Mouse (Mus musculus) intestine, postnatal 0 days (tissue): ENCODE measurements around the gene Fkbp15. TPM values are rescaled to one million over a fixed set of nuclear protein-coding genes. Genes with fewer than 3 reads are reported as not detected.

Source experiments
- ATAC-seq: fragments of 200-750 bp; cut with Nextera tagmentation; 2 replicates; pipeline ENCODE4 v1.8.0; 2017; ENCODE audit warnings: mild to moderate bottlenecking, moderate TSS enrichment, moderate library complexity
- H3K27ac ChIP-seq: fragments of 300-500 bp; sonication (generic); 2 replicates; pipeline ENCODE4 v1.5.1; 2014; ENCODE audit warnings: mild to moderate bottlenecking, low read depth, low read length, moderate library complexity
- H3K27me3 ChIP-seq: fragments of 300-500 bp; sonication (generic); replicated peaks from 2 replicates; pipeline ENCODE4 v1.6.1; 2014; ENCODE audit warnings: low read length, mixed read lengths; ENCODE audit not compliant: control insufficient read depth, insufficient read depth
- H3K36me3 ChIP-seq: fragments of 300-500 bp; sonication (generic); 2 replicates; pipeline ENCODE4 v1.6.1; 2014; ENCODE audit warnings: mild to moderate bottlenecking, moderate library complexity; ENCODE audit not compliant: control insufficient read depth, insufficient read depth
- H3K4me1 ChIP-seq: fragments of 300-500 bp; sonication (generic); replicated peaks from 2 replicates; pipeline ENCODE4 v1.6.1; 2014; ENCODE audit warnings: antibody characterized with exemption, low read length, mixed read lengths; ENCODE audit not compliant: control insufficient read depth, insufficient read depth
- H3K4me2 ChIP-seq: fragments of 300-500 bp; sonication (generic); replicated peaks from 2 replicates; pipeline ENCODE4 v1.6.1; 2014; ENCODE audit warnings: low read depth, mild to moderate bottlenecking, moderate library complexity
- H3K4me3 ChIP-seq: fragments of 300-500 bp; sonication (generic); 2 replicates; pipeline ENCODE4 v1.5.1; 2014; ENCODE audit warnings: low read depth, low read length
- H3K9ac ChIP-seq: fragments of 300-500 bp; sonication (generic); 2 replicates; pipeline ENCODE4 v1.6.1; 2014; ENCODE audit warnings: mild to moderate bottlenecking, low read depth, low read length
- H3K9me3 ChIP-seq: fragments of 300-500 bp; sonication (generic); 2 replicates; pipeline ENCODE4 v1.6.1; 2016; ENCODE audit warnings: mixed run types; ENCODE audit not compliant: control insufficient read depth
- CTCF ChIP-seq: sonication (generic); IDR thresholded peaks from 2 replicates; pipeline ENCODE4 v1.5.1; 2016; ENCODE audit warnings: low read depth, mild to moderate bottlenecking, control low read depth, antibody characterized with exemption, moderate library complexity
- WGBS: fragments of 180-500 bp; shearing (Covaris S2); extraction: QIAGEN DNeasy Blood & Tissue Kit; methylation state at CpG from one replicate; pipeline ENCODE4 v1.1.7; 2014; 5-methylcytosine and 5-hydroxymethylcytosine counted together
- polyA plus RNA-seq: library from polyadenylated mRNA; unstranded; fragments of >200 nt; fragmentation: Nextera tagmentation; extraction: Ambion mirVana; gene quantifications from 2 replicates; pipeline ENCODE4 v1.2.1, GENCODE M21; 2015

Fkbp15 gene
- polyA plus RNA-seq, 1 experiment from 2014 or later: 16.9 TPM

- no peaks in the 10 kb centered on the region for H3K9me3 ChIP-seq
- no peak overlapping the region for H3K27ac ChIP-seq
- TF ChIP-seq CTCF: no peak
- no peak for ATAC-seq
- 68% methylated on average over 4 of the region's 4 CpGs for WGBS
- H3K27me3 ChIP-seq: no peaks in the 10 kb centered on the region
- H3K9ac ChIP-seq: no peak overlapping the region
- H3K36me3 ChIP-seq: no peaks in the 10 kb centered on the region
- no peak overlapping the region for H3K4me3 ChIP-seq
- H3K4me2 ChIP-seq: no peak overlapping the region
- H3K4me1 ChIP-seq: peaks cover 18% of the 10 kb centered on the region
Measured at GRCm38 (mm10) chr4:62366291-62366690, 5.9 kb upstream of the Fkbp15 start.

DNA sequence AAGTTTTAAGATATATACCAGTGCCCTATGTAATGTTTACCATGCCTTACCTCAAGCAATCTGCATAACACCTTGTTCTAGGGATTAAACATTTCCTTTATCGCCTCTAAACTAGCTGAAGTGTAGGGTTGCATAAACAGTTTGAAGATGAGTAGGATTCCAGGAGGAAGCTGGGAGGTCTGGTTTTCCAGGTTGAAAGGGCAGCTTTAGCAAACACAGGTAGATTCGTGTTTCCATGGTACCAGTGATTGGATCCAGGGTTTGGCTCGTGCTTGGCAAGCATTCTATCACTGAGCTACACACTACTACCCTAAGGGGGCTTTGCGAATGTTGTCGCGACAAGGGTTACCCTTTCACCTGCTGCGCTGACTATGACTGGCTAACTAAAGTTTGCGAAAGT is 4.0 kb upstream of the Fkbp15 start:
- H3K9me3 ChIP-seq: no peaks in the 10 kb centered on the region
- no peaks in the 10 kb centered on the region for H3K36me3 ChIP-seq
- H3K4me1 ChIP-seq: peaks cover 15% of the 10 kb centered on the region
- H3K4me3 ChIP-seq: no peak overlapping the region
- H3K4me2 ChIP-seq: 0 out of 2 replicates have a peak overlapping the region, but pooled peaks have one; percentile 1
- 42% methylated on average over 8 of the region's 8 CpGs for WGBS
- no peak overlapping the region for H3K9ac ChIP-seq
- no peaks in the 10 kb centered on the region for H3K27me3 ChIP-seq
- TF ChIP-seq CTCF: no peak
- no peak overlapping the region for H3K27ac ChIP-seq
- ATAC-seq: no peak

GRCm38 (mm10) chr4:62362437-62362836 is 2.1 kb upstream of the Fkbp15 start:
- no peak overlapping the region for H3K9ac ChIP-seq
- H3K27me3 ChIP-seq: no peaks in the 10 kb centered on the region
- H3K4me2 ChIP-seq: peak overlapping the region; percentile 74; the same call in 1 of the 2 replicates
- H3K27ac ChIP-seq: no peak overlapping the region
- no peaks in the 10 kb centered on the region for H3K9me3 ChIP-seq
- H3K36me3 ChIP-seq: no peaks in the 10 kb centered on the region
- no peak overlapping the region; the same call in 1 of the 2 replicates for H3K4me3 ChIP-seq
- no peak for ATAC-seq
- 56% methylated on average over 2 of the region's 2 CpGs for WGBS
- peaks cover 10% of the 10 kb centered on the region; the same call in 1 of the 2 replicates for H3K4me1 ChIP-seq
- TF ChIP-seq CTCF: no peak

GRCm38 (mm10) chr4:62361997-62362396 is 1.6 kb upstream of the Fkbp15 start:
- peak overlapping the region; percentile 86; the same call in 1 of the 2 replicates for H3K9ac ChIP-seq
- WGBS: 76% methylated on average over 1 of the region's 1 CpGs
- no peak for TF ChIP-seq CTCF
- no peak for ATAC-seq
- H3K4me3 ChIP-seq: peak overlapping the region; percentile 83
- H3K36me3 ChIP-seq: no peaks in the 10 kb centered on the region
- no peaks in the 10 kb centered on the region for H3K27me3 ChIP-seq
- peaks cover 7% of the 10 kb centered on the region; the same call in 1 of the 2 replicates for H3K4me1 ChIP-seq
- H3K9me3 ChIP-seq: no peaks in the 10 kb centered on the region
- H3K27ac ChIP-seq: peak overlapping the region; percentile 87; the same call in 1 of the 2 replicates
- peak overlapping the region; percentile 74 for H3K4me2 ChIP-seq

GRCm38 (mm10) chr4:62361571-62361970 is 1.2 kb upstream of the Fkbp15 start:
- Histone ChIP-seq H3K4me1 (peaks cover 7% of the 10 kb centered on the region; the same call in 1 of the 2 replicates), H3K4me3 (peak overlapping the region; percentile 83), H3K4me2 (peak overlapping the region; percentile 74), H3K9me3 (no peaks in the 10 kb centered on the region), H3K27ac (peak overlapping the region; percentile 87; the same call in 1 of the 2 replicates), H3K36me3 (peaks cover 3% of the 10 kb centered on the region; the same call in 1 of the 2 replicates), H3K9ac (peak overlapping the region; percentile 86), H3K27me3 (no peaks in the 10 kb centered on the region)
- no peak for ATAC-seq
- TF ChIP-seq CTCF: no peak
- 11% methylated on average over 6 of the region's 6 CpGs for WGBS

- Histone ChIP-seq H3K4me1 (peaks cover 7% of the 10 kb centered on the region; the same call in 1 of the 2 replicates), H3K36me3 (peaks cover 9% of the 10 kb centered on the region; the same call in 1 of the 2 replicates), H3K9ac (peak overlapping the region; percentile 86), H3K4me3 (peak overlapping the region; percentile 83), H3K27ac (peak overlapping the region; percentile 87), H3K9me3 (no peaks in the 10 kb centered on the region), H3K4me2 (peak overlapping the region; percentile 74), H3K27me3 (no peaks in the 10 kb centered on the region)
- under 1% methylated on average over 22 of the region's 22 CpGs for WGBS
- ATAC-seq: peak; percentile 45; the same call in 1 of the 2 replicates
- TF ChIP-seq CTCF: no peak
Measured at GRCm38 (mm10) chr4:62360805-62361455, 582 bp upstream of the Fkbp15 start.
